Mouse (Mus musculus): ENCODE data around the gene Cxcr1.

Gene Cxcr1
- long read RNA-seq, experiment 1 = 0 reads
- long read RNA-seq, experiment 2 = 0 reads

DNA sequence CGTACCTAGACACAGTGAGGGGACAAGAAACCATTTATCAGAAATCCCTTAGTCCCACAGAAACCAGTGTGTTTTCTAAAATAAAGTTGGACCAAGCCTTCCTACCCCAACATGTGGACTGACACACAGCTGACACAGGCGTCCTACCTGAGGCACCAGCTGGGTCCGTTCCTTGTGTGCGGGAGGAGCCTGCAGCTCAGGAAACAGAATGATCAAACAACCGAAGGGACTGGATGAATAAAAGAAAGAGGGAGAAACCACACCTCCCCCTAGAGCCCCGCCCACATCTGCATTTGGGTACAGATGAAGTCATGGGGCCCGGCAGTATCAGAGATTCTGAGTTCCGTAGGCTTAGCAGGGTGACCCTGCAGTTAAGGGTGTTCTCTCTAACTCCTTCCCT is at the start of gene Cxcr1:
TSS of gene Cxcr1 (minus strand) at position 187 of the 400 bp plus-strand sequence.
- intact Hi-C loops (cut with DNase I) = no loop called here

DNA sequence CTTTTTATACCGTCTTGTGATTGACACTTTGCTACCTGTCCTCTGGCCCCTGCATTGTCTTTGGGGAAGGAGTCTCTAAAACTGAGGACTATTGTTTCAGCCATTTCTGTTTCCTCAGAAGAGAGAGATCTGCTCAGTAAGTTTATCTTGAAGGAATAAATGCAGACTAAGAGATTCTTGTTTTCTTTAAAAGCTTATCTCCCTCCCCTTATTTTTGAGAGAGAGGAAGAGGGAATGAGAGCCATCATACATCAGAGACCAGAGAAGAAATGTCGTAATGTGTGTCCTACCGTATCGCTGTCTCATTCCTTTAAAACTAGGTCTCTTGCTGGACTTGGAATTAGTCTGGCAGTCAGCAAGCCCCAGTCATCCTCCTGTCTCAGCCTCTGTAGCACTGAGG is 46.4 kb upstream of the Cxcr1 start:
- intact Hi-C loops (cut with DNase I) = no loop called here

DNA sequence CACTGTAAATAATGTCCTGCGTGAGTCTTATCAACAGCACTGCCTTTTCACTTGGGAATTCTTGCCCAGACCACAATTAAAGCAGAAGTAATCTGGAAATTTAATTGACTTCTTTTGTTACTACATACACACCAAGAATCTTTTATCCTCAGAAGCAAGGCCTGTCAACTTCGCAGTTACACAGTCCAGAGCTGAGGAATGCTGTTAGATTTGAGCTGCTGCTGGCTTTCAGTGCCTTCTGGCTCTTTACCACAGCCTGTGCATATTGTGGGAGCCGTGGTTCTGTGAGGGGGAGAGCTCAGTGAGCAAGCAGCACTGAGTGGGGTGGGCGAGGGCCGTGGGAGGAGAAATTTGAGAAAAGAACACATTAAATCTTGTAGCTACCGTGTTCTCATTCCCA is 45.9 kb upstream of the Cxcr1 start:
- intact Hi-C loops (cut with DNase I) = no loop called here

DNA sequence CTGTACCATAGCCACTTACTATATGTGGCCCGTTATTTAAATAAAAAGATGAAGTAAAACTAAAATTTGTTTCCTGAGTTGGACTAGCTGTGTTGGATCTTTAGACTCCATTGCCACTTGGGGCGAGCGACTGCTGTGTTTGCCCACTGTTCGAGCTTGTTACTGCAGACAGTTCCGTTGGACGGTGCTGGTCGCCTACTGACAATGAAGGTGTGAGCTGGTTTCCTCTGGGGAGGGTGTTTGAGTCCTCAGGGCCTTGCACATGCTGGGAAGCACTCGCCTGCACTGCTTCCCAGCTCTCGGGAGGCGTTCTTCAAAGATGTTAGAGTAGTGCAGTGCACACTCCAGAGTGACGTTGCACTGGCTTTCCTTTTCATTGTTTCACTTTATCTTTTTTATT is 45.2 kb upstream of the Cxcr1 start:
- intact Hi-C loops (cut with DNase I) = loop anchor here (5.0 kb wide), 1 partner anchor 43 kb away; the partner anchor contains the start of genes Aamp and Pnkd

DNA sequence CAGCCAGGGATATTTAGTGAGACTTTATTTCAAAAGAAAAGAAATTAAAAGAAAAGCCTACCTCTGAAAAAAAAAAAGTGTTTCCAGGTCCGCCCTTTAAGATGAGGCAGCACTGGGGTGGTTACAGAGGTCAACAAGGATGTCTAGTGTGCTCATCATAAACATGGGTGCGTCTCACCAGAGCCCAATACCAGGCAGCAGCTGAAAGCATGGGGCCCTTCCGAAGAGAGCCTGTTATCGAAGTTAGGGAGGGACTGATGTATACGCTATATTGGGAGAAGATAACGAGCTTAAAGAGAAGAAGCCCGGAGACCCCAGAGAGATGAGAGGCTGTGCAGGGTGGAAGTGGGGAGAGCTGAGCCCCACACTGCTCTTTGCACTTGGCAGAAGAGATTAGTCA is 44.7 kb upstream of the Cxcr1 start:
- intact Hi-C loops (cut with DNase I) = loop anchor here (5.0 kb wide), 1 partner anchor 43 kb away; the partner anchor contains the start of genes Aamp and Pnkd

DNA sequence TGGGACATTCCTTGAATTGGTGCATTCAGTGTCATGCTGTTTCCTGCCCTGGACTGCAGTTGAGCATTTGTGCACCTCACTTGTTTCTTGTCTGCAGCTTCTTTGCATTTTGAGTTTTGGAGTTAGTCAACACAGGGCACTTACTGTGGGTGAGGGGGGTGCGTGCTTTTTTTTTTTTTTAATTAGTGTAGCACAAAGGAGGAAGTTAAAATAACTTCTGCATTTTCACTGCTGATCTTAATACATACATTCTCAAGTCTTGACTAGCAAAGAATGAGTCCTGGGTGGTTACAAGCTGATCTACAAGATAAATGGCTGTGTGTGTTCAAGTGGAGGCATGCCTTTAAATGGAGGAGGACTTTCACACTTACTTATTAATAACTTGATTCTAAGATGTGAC is 43.7 kb upstream of the Cxcr1 start:
- intact Hi-C loops (cut with DNase I) = loop anchor here (5.0 kb wide), 1 partner anchor 44 kb away; the partner anchor contains the start of genes Aamp and Pnkd

DNA sequence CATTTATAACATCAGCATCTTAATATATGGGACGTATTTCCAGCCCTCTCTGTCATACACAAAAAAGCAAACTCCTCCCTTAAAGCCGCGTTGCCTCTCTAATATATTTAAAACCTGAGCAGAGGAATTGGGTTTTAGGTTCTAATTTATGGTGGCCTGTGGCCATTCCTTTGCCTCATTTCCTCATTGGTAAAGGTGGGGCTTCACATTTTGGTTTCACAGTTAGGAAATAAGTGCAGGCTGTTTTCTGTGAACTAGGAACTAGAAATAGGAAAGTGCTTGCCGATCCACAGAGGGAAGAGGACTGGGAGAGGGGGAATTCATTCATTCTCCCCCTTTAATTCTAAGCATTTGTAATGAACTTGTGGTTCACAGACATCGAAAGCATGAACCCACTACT is 43.2 kb upstream of the Cxcr1 start:
- intact Hi-C loops (cut with DNase I) = loop anchor here (5.0 kb wide), 1 partner anchor 45 kb away; the partner anchor contains the start of genes Aamp and Pnkd

DNA sequence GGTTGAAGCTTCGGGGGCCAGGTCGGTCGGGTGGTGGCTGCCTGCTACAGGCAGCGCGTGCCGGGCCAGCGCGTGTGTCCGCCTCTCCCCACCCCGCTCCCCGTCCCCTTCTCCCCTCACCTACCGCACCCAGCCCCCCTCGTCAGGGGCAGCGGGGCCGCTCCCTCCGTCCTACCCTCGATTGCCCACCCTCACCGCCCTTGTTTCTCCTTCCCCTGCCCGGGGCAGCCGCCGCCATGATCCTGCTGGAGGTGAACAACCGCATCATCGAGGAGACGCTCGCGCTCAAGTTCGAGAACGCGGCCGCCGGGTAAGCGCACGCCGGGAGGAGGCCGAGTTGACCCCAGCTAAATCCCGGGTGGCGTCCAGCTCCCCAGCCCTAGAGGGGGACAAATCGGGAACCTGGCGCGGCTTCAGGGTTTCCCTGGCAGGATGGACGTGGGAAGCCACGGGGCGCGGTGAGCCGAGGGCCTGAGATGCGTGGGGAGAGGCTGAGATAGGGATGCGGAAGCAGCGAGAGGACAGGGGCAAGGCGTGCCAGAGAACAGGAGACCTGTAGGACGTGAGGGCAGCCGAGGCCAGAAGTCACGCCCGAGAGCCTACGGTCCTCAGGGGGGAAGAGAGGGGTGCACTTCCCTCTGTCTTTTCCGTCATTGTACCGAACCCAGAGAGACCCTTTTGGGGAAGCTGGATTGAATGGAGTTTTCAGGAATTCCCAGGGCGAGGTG is 42.3 kb upstream of the Cxcr1 start:
- intact Hi-C loops (cut with DNase I) = loop anchor here (5.0 kb wide), 1 partner anchor 46 kb away; the partner anchor contains the start of genes Aamp and Pnkd

DNA sequence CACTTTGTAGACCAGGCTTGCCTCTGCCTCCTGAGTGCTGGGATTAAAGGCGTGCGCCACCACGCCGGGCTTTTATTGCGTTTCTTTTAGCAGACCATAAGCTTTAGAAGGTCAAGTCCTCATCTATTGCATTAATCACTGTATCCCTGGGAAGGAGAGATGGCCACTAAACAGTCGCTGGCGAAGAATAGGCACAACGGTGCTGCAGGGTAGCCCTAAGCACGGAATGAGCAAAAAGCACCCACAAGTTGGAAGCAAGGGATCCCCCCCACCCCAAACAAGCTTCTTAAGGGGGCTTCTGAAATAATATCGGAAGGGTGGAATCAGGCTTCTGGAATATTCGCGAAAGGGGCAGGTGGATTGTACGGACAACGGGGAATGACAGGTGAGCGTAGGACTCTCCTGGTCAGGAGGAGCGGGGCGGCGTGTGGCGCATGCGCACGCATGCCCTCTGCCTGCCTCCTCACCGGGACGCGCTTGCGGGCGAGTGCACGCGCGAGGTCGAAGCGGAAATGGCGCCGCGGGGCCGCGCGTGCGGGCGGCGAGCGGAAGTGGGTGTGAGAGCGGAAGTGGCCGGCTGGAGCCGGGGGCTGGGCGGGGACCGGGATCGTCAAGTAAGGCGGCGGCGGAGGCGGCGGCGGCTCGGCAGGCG is 41.6 kb upstream of the Cxcr1 start, which contains the start of gene Arpc2:
TSS of gene Arpc2 (plus strand) at position 147 of the 652 bp plus-strand sequence.
- intact Hi-C loops (cut with DNase I) = loop anchor here (5.0 kb wide), 1 partner anchor 46 kb away; the partner anchor contains the start of genes Aamp and Pnkd

DNA sequence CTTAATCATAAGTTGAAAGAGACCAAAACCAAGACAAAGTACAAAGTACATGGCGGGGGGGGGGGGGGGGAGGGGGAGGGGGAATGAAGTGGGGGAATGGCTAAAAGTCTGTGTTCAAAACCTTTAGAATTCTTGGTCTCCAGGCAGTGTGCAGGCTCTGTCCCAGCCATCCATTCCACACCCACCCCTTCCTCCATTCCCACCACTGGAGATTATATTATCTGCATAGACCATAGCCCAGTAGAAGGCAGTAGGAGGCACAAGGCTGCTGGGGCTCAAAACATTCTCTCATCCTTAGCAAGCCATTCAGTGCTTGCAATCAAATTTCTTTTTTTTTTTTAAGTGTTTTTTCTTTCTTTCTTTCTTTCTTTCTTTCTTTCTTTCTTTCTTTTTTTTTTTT is 36.6 kb upstream of the Cxcr1 start:
- intact Hi-C loops (cut with DNase I) = no loop called here

DNA sequence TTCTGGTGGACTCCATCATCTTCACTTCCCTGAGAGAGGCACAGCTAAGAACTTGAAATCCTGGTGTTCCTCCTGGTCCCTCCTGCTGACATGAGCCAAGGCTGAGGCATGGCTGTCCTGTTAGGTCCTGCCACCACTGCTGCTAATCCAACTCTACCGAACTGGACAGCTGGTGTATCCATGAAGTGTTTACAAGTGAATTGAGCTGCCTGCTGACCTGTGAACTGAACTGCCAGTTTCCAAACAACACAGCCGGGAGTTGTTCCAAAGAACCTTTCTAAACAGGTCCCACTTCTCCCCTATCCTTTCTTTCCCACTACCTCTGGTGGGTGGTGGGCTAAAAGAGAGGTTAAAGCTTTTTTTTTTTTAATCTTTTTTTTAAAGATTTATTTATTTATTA is 35.5 kb upstream of the Cxcr1 start:
- intact Hi-C loops (cut with DNase I) = no loop called here

DNA sequence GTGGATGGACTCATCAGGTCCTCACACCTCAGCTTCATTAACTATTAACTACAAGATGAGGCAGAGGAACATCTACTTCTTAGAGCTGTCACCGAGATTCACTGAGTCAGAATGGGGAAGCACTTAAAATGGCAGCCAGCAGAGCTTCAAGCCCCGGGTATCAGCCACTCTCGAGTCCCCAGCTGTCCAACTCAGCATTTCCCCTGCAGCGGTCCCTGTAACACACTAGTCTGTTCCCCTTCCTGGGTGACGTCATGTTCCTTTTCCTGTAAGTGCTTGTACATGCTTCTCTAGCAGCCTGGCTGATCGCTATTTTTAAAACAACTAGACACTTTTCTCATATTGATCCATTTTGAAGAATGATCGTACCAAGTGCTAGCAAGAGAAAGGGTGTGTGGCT is 32.9 kb upstream of the Cxcr1 start:
- intact Hi-C loops (cut with DNase I) = no loop called here

DNA sequence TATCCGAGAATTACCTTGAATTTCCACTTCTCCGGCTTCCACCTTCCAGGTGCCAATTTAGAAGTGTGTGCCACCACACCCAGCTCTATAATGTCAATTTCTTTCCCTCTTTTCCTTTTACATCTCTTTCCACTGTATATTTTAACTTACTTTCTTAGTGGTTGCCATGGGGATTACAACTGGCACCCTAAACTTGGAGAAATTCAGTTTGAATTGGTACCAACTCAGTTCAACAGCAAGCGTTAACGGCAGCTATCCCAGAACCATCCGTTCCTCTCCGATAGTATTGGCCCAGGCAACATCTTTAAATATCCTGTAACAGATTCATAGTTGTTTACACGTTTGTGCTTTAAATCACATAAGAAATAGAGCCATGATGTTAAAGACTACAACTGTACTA is 25.5 kb upstream of the Cxcr1 start:
- intact Hi-C loops (cut with DNase I) = no loop called here

DNA sequence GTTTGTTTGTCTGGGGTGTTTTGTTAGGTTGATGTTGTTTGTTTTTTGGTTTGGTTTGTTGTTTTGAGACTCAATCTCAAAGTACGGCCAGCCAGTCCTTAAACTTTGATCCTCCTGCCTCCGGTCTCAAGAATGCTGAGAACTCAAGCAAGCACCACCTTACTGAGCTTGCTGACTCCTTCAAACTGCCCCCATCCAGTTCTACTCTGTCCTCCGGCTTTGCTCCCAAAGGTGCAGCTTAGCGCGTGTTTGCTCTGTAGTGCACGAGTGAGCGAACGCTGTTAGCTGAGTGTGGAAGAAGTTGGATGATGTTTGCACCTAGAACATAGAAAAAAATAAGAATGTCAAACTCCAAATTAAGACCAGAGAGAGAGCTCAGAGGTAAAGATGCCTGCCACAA is 14.5 kb upstream of the Cxcr1 start:
- intact Hi-C loops (cut with DNase I) = loop anchor here (5.0 to 10.0 kb wide), 3 partner anchors 63 to 236 kb away; partner anchors contain the start of gene Catip

DNA sequence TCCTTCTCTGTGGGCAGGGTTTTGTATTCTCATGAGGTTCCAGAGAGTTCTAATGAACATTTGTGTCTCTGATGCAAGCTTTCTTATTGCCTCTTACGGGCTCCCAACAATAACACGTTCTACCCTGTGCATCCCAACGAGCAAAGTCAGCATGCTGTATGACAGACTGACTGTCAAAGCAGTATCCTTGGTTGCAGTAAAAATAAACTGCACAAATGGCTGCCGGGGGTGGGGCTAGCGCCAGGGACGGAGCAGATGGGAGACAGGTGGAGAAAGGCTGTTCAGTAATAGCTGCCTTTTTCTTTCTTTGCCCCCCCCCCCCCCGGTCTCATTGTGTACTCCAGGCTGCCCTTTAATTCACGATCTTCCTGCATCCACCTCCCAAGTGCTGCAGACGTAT is 13.5 kb upstream of the Cxcr1 start:
- intact Hi-C loops (cut with DNase I) = loop anchor here (2.0 to 10.0 kb wide), 4 partner anchors 41 to 237 kb away; partner anchors contain the start of gene Catip

DNA sequence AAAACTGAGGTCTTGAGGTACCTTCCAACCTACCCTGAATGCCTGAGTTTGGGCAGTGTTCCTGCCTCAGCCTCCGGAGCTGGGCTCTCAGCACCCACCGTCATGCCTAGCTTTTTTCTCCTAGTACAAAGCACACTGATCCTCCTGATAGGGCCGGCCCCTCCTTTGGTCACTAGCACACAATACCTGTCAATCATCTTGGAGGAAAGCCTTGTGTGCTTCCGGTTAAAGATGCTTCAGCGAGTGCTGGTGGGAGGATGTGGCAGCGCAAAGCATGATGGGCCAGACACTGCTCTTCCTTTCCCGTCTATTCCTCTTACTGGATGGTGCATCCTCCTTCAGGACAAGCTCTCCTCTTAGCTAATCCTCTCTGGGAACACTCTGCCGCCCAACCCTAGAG is 12.2 kb upstream of the Cxcr1 start:
- intact Hi-C loops (cut with DNase I) = loop anchor here (2.0 to 10.0 kb wide), 4 partner anchors 42 to 238 kb away; partner anchors contain the start of gene Catip

DNA sequence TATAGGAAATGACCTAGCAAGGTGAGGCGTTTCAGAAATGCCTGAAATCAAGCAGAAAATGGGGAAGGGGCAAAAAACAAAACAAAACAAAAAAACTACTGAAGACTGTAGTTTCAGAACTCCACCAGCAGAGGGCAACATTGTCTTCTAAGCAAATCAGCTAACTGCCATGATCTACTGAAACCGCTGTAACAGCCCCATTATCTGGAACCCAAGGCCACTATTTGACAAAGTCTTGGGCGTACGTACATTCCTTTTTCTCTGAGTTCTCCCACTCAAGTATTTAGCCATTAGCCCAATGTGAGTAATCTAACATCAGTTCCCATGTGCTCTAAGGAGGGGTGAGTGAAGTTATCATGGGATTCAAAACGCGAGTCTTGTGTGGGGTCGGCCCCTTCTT is 11.4 kb upstream of the Cxcr1 start:
- intact Hi-C loops (cut with DNase I) = loop anchor here (2.0 to 10.0 kb wide), 4 partner anchors 43 to 239 kb away; partner anchors contain the start of gene Catip

DNA sequence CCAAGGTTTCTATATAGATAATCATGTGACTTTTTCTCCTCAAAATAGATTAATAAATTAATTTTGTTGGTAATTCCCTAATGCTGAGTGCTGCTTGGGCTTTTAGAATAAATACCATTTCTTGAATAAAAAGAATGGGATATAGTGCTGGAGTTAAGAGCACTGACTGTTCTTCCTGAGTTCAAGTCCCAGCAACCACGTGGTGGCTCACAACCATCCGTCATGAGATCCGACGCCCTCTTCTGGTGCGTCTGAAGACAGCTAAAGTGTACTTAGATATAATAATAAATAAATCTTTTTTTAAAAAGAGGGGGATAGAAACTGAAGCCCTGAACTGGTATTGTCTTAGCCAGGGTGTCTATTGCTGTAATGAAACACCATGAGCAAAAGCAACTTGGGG is 9.0 kb upstream of the Cxcr1 start:
- intact Hi-C loops (cut with DNase I) = loop anchor here (10.0 kb wide), 1 partner anchor 241 kb away; no protein-coding TSS in a partner anchor

DNA sequence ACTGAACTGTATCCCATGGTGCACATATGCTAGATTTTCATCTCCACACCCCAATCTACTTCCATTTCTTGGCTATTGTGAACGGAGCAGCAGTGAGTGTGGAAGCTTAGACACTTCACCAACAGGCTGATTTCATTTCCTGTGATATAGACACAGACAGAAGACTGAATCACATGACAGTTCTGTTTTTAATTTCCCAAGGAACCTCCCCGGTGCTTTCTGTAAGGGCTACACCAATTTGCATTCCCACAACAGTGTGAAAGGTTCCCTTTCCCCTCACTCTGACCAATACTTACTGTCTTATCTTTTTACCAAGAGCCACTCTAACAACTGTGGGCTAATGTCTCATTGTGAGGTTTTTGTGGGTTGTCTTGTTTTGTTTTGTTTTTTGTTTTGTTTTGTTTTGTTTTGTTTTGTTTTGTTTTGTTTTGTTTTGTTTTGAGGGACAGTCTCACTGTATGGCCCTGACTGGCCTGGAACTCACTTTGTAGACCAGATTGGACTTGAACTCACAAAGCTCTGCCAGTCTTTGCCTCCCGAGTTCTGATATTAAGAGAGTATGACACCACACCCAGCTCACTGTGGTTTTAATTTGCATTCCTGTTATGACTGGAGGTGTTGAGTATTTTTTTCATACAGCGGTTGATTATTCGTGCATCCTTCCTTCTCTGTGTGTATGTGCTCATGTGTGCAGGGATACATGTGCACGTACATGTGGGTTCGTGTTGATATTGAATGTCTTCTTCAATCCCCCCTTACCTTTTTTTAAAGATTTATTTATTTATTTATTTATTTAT is 6.8 kb upstream of the Cxcr1 start:
- intact Hi-C loops (cut with DNase I) = loop anchor here (10.0 kb wide), 1 partner anchor 244 kb away; no protein-coding TSS in a partner anchor

DNA sequence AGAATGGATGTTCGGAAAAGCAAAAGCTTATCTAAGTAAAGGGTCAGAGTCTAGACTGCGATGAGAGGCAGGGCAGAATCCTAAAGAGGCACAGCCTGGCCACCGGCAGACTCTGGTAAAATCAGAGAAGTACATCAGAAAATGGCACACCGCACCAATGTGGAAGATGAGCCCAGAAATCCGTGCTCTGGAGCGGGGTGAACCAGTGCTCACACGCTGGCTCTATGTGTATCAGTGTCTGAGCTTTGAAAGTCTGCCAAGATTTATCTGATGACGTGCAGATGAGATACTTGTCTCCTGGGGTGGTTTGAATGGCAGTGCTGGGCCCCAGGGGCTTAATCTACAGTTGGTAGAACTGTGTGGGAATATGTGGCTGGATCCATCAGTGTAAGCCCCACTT is 4.6 kb upstream of the Cxcr1 start:
- intact Hi-C loops (cut with DNase I) = loop anchor here (5.0 kb wide), 1 partner anchor 297 kb away; no protein-coding TSS in a partner anchor
